Mouse (Mus musculus): ENCODE data around the gene Psmc3. TPM values are rescaled to one million over a fixed set of nuclear protein-coding genes. Genes with fewer than 3 reads are reported as not detected.
"Not testable (repeated sequence)": the region's sequence is repeated elsewhere in the genome, so short reads cannot be mapped to it uniquely, and the experiment has no call there.

Gene Psmc3
- total RNA-seq, 2 experiments from 2014 or later: 226 to 256 TPM

DNA sequence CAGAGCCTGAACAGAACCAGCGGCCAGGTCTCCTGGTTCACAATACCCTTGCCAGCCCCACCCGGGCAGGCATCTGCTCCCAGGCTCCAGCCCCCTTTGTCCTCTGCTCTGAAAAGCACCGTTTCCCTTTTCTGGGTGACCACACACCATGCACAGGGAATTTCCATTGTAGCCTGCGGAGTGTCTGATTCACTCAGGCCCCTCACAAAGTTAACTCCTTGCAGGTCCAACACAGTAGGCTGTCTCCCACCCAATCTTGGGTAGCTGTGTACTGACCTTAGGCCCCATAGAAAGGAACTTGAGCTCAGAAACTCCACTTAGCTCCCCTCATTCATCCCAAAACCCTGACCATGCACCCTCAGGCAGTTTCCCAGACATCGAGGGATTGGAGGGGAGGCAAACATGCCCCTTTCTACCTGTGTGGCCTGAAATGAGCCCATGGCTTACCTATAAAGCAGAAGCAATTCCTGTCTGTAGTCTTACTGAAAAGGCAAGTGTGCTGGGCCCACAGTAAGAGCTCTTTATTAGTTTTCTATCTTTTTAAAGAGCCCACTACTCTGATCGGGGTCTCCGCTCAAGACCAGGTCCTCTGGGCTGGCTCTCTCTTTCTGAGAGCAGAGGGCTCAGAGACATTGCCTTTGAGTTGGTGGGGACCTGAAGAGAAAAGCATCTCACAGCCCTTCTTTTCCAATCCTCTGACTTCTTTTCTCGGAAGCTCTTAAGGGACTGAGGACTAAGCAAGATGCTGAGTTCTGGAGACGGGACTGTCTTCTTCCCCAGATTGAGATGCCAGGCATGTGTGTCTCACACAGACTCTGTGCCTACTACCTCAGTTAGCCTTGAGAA is 32.8 kb downstream of the Psmc3 start:
- DNase-seq: no peak
- intact Hi-C loops (cut with DNase I): no loop called here
- TF ChIP-seq CTCF (IDR thresholded peaks at IDR 0.05): no peak
- Histone ChIP-seq H3K27ac (peak overlapping the region; percentile 95), H3K4me3 (no peak overlapping the region)

DNA sequence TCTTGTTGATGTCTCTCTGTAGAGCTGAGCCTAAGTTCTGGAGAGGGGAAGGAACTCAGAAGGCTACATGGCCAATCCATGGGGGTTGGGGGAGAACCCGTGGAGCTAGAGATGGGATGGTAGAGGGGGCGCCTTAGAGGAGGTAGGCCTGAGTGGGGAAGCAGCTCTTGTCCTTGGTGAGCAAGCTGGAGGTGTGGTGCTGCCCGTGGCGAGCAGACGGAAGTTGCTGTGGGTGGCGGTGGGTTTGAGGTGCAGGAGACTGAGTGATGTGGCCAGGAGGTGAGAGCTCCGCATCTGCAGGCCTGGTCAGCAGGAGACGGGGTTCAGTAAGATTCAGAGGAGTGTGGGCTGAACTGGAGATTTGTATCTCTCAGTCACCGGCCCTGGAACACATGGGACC is 33.6 kb downstream of the Psmc3 start:
- no peak for DNase-seq
- intact Hi-C loops (cut with DNase I): no loop called here
- TF ChIP-seq CTCF (IDR thresholded peaks at IDR 0.05): no peak
- no peak overlapping the region for H3K4me3 ChIP-seq
- H3K27ac ChIP-seq: peak overlapping the region; percentile 95; the same call in 1 of the 2 replicates

GRCm38 (mm10) chr2:91088987-91089386 is 35.2 kb downstream of the Psmc3 start:
- intact Hi-C loops (cut with DNase I): no loop called here
- no peak overlapping the region for H3K4me3 ChIP-seq
- DNase-seq: no peak
- no peak for TF ChIP-seq CTCF (IDR thresholded peaks at IDR 0.05)
- peak overlapping the region; percentile 8; the same call in 1 of the 2 replicates for H3K27ac ChIP-seq

- no peak for TF ChIP-seq CTCF (IDR thresholded peaks at IDR 0.05)
- DNase-seq: no peak
- intact Hi-C loops (cut with DNase I): no loop called here
- Histone ChIP-seq H3K4me3 (no peak overlapping the region), H3K27ac (peak overlapping the region; percentile 46)
These were observed 36.4 kb downstream of the Psmc3 start for GRCm38 (mm10) chr2:91090208-91090607.

DNA sequence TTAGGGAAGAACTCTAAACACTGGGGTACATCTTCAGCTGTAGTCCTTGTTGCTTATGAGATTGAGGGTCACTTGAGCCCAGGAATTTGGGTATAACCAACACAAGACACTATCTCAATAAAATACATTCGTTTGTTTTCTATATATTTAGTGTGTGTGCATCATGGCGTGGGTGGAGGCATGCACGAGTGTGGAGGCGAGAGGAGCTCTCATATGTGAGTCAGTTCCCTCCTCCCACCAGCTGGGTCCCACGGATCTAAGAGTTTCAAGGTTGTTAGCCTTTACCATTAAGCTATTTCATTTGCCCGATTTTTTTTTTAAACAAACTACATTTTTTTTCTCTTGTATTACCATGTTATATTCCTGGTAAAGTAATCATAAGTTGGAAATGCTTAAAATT is 37.0 kb downstream of the Psmc3 start:
- no peak for TF ChIP-seq CTCF (IDR thresholded peaks at IDR 0.05)
- Histone ChIP-seq H3K27ac (peak overlapping the region; percentile 46; the same call in 1 of the 2 replicates), H3K4me3 (no peak overlapping the region)
- DNase-seq: no peak
- intact Hi-C loops (cut with DNase I): no loop called here

GRCm38 (mm10) chr2:91096524-91096923 is 42.7 kb downstream of the Psmc3 start:
- intact Hi-C loops (cut with DNase I): no loop called here
- TF ChIP-seq CTCF (IDR thresholded peaks at IDR 0.05): no peak
- H3K27ac ChIP-seq: peak overlapping the region; percentile 59
- peak; percentile 47 for DNase-seq
- H3K4me3 ChIP-seq: peak overlapping the region; percentile 56

- no peak for DNase-seq
- no peak for TF ChIP-seq CTCF (IDR thresholded peaks at IDR 0.05)
- Histone ChIP-seq H3K4me3 (peak overlapping the region; percentile 56), H3K27ac (peak overlapping the region; percentile 59)
- intact Hi-C loops (cut with DNase I): no loop called here
These were observed 43.2 kb downstream of the Psmc3 start for GRCm38 (mm10) chr2:91097015-91097414.

GRCm38 (mm10) chr2:91098156-91098555 is 44.3 kb downstream of the Psmc3 start:
- DNase-seq: no peak
- TF ChIP-seq CTCF (IDR thresholded peaks at IDR 0.05): no peak
- intact Hi-C loops (cut with DNase I): no loop called here
- Histone ChIP-seq H3K27ac (peak overlapping the region; percentile 59; the same call in 1 of the 2 replicates), H3K4me3 (peak overlapping the region; percentile 56)

DNA sequence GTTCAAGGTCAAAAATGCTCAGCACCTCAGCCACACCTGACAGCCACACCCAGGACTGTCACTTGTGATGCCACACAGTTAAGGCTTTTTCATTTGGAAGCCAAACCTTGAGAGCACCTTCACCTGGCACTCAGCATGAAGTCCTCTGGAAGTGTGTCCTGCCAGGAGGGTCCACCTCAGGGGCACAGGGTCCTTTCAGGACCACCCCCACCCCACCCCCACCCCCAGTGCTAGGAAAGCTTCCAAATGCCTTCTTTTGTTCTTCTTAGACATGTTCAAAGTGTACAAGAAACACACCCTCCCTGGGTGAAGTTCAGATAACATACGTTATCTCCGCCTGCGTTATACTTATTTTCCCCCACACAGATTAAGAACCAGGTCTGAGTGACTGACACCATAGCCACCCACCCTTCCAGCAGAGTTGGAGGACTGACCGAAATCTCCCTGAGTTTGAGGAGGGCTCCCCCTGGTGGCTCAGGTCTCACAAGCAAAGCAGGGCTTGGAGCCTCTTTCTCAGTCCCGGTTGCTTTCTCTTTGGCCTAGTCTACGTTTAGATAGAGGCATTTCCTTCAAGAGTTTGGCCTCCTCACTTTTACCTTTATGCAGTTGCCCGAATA is 47.4 kb downstream of the Psmc3 start:
- H3K27ac ChIP-seq: peak overlapping the region; percentile 75
- intact Hi-C loops (cut with DNase I): loop anchor here (1.0 to 2.0 kb wide), 2 partner anchors 31 to 234 kb away; partner anchors contain the start of gene Slc39a13
- DNase-seq: peak; percentile 94
- no peak overlapping the region for H3K4me3 ChIP-seq
- peak; percentile 96 for TF ChIP-seq CTCF (IDR thresholded peaks at IDR 0.05)

DNA sequence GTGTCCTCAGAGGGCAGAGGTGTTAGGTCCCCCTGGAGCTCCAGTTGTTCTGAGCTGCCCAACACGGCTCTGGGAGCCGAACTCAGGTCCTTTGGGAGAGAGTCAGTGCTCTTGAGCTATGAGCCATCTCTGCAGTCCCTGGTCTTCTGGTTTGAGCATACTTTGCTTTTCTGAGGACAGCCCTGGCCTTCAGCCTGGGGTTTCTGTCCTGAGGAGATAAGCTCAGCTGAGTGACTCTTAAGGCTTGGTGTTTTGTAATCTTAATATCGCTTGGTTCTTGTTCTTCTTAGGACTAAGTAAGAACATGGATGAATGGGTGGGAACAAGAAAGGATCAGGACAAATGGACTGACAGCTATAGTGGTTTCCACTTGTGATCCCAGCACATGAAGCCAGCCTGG is 54.3 kb downstream of the Psmc3 start:
- H3K27ac ChIP-seq: no peak overlapping the region
- TF ChIP-seq CTCF (IDR thresholded peaks at IDR 0.05): no peak
- DNase-seq: no peak
- intact Hi-C loops (cut with DNase I): no loop called here
- no peak overlapping the region for H3K4me3 ChIP-seq

DNA sequence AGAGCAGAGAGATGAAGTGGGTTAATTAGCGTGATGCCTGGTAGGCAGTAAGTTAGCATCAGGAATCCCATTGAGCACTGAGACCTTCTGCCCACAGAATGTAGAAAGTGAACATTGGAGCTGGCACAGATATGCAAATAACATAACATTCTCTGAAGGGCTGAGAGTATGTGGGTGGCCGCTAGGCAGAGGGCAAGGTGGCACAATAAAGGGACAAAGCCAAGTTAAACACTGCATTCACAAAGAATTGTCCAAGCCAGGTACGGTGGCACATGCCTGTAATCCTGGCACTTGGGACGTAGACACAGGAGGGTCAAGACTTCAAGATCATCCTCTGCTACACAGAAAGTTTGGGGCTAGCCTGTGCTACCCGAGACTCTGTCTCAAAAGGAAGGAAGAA is 55.4 kb downstream of the Psmc3 start:
- intact Hi-C loops (cut with DNase I): no loop called here
- Histone ChIP-seq H3K27ac (no peak overlapping the region), H3K4me3 (no peak overlapping the region)
- TF ChIP-seq CTCF (IDR thresholded peaks at IDR 0.05): no peak
- no peak for DNase-seq

DNA sequence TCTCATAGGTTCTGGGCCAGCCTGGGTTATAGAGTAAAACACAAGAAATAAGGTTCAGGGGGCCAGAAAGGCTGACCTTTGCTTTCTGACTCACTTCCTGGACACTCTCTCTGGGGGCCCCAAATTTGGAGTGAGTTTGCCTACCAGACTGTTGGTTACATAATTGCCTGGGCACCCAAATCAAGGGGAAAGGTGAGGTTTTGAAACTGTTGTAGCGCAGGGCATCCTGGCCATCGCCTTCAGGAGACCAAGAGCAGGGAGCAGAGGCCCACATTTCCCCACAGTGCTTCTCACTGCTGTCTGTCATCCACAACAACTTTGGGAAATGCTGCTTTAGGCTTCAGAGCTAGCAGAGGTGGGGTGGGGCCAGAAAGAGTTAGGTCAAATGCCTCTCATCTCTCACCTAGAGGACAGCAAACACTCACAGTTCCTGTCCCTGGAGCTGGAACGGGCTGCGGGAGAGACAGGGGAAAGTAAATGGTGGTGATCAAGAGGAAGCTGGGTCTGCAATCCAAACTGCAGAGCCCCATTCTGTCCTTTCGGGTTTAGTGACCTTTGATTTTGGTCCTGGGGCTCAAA is 56.1 kb downstream of the Psmc3 start:
- intact Hi-C loops (cut with DNase I): no loop called here
- no peak overlapping the region for H3K27ac ChIP-seq
- TF ChIP-seq CTCF (IDR thresholded peaks at IDR 0.05): no peak
- no peak for DNase-seq
- H3K4me3 ChIP-seq: no peak overlapping the region

DNA sequence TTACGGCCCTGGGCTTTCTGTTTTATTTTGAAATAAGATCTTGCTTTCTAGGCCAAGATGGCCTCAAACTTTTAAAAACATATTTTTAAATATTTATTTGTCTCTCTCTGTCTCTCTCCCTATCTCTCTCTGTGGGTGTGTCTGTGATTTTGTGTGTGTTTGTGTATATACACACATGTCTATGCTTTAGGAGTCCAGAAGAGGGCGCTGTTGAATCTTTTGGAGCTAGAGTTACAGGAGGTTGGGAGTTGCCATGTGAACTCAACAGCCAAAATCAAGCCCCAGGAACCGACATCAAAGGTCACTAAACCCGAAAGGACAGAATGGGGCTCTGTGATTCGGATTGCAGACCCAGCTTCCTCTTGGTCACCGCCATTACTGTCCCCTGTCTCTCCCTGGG is 56.6 kb downstream of the Psmc3 start:
- no peak overlapping the region for H3K27ac ChIP-seq
- no peak overlapping the region for H3K4me3 ChIP-seq
- intact Hi-C loops (cut with DNase I): no loop called here
- DNase-seq: no peak
- no peak for TF ChIP-seq CTCF (IDR thresholded peaks at IDR 0.05)

DNA sequence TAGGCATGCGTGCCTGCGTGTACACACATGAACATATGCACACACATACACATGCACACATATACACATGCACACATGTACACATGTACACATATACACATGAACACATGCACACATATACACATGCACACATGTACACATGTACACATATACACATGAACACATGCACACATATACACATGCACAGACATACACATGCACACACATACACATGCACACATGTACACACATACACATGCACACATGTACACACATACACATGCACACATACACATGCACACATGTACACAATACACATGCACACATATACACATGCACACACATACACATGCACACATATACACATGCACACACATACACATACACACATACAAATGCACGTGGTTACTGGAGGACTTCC is 58.0 kb downstream of the Psmc3 start:
- H3K4me3 ChIP-seq; intact Hi-C loops (cut with DNase I); H3K27ac ChIP-seq; DNase-seq: not testable (repeated sequence)

All from gastrocnemius, adult 2 months (tissue).